Mouse (Mus musculus) c-Kit-positive CD71-positive TER-119-positive erythroid progenitor cells, embryonic 14.5 days (primary cell): ENCODE results near the gene Sulf2.

Source experiments
- DNase-seq: peaks from one replicate; pipeline ENCODE4 v3.0.0-alpha.2; 2013; ENCODE audit warnings: low spot score

Sulf2 gene

GRCm38 (mm10) chr2:166059684-166060423 is 95.6 kb downstream of the Sulf2 start:
- DNase-seq = peak; percentile 28

DNA sequence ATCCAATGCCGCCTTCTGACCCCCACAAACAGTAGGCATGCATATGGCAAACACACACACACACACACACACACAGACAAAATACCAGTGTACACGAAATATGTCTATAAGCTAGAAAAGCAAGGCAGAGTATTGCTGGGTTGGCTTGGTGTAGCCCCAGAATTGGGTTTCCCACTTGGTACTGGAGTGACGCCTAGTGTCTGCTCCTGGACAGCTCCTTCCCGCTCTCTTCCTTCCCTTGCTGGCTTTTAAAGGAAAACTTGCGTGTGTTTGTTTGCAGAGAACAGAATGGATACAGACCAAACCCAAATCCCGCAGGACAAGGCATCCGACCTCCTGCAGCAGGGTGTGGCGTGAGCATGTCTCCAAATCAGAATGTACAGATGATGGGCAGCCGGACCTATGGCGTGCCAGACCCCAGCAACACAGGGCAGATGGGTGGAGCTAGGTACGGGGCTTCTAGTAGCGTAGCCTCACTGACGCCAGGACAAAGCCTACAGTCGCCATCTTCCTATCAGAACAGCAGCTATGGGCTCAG is 101.4 kb downstream of the Sulf2 start:
- DNase-seq = no peak

GRCm38 (mm10) chr2:166051966-166052365 is 103.5 kb downstream of the Sulf2 start:
- no peak for DNase-seq

DNA sequence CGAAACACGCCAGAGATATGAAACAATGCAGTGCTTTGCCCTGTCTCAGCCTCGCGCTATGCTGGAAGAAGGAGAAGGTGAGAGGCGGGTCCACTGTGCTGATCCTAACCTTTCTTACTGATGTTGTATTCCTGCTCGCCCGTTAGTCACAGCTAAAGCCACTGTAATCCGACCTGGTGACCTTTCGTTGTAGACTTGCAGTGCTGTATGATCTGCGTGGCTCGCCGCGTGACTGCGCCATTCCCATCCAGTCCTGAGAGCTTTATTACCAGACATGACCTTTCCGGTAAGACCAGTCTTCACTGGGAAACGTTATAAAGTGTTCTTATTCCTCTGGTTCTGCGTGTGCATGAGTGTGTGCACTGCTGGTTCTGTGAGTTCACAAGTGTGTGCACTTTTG is 104.0 kb downstream of the Sulf2 start:
- no peak for DNase-seq

- DNase-seq = no peak
Measured at GRCm38 (mm10) chr2:166048852-166049251, 106.6 kb downstream of the Sulf2 start.

DNA sequence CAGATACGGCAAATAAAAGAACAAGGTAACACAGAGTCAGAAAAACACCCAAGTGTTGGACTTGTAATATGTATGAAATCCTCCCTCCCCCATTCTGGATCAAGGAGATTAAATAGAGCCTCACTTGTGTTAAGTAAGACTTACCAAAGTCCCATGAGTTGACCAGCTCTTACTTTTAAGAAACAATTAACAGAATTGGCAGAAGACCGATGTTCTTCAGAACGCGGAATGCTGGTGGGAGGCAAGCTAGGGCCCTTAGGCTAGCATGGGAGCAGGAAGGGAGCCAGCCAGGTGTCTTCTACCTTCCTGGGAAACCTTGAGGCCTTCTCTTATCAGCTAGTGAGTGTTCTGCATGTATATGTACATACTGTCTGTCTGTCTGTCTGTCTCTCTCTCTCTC is 107.5 kb downstream of the Sulf2 start:
- no peak for DNase-seq

GRCm38 (mm10) chr2:166045549-166046501 is 109.6 kb downstream of the Sulf2 start:
- DNase-seq = peak; percentile 13

- DNase-seq = no peak
Measured at GRCm38 (mm10) chr2:166045006-166045405, 110.5 kb downstream of the Sulf2 start.

DNA sequence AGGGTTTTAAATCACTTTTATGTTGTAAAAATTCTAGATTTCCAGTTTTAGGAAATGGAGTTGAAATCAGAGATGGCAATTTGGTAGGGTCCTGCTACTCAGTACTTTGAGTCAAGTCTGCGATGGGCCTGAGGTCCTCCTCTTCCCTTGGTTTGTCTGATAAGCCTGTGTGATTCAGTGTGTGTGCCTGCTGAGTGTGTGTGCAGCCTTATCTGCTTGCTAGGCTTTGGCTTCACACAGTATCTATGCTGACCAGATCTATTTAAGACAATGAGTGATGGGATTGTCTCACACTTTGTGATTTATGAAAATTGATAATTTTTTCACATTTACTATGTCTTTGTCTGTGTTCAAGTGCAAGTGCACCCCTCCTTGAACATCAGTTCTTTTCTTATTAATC is 112.9 kb downstream of the Sulf2 start:
- DNase-seq = no peak

- no peak for DNase-seq
Measured at GRCm38 (mm10) chr2:166039681-166040080, 115.8 kb downstream of the Sulf2 start.

DNA sequence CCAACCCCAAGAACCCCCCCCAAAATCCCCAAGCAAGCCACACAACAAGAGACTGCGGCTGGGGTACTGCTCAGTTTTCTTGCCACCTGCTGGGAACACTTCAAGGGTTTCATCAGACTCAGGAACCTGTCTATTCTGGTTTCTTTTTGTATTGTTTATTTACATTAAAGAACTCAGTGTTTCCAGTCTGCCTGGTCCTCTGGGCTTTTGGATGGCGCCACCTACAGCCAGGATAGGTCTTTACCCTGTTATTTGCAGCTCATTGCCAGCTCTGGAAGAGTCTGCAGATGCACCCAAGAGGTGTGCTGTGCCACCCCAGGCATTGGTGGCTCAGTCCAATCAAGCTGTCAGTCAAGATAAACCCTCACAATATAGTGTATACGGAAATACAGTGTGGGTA is 119.7 kb downstream of the Sulf2 start:
- peak; percentile 24 for DNase-seq

DNA sequence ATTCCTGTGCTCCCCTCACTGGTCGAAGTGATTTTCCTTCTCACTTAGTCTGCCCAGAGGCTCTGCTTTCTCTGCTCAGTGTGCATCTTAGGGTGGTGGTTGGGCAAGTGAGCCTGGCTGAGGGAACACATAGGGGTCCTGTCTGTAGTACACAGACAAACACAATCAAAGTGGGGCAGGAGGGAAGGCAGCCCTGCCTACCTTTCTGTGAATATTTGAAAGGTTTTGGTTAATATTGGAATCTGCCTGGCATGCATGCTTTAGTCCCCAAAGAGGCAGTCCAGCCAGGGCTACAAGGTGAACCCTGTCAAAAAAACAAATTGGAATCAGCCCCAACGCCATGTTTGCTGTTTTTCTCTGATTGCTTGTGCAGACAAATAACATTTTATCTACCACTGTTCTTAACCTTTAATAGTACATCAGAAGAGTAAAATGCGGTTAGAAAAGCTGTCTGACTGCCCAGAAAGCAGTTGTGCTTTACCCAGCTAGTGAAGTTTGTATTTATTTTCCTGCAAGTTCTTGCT is 120.4 kb downstream of the Sulf2 start:
- DNase-seq = no peak

DNA sequence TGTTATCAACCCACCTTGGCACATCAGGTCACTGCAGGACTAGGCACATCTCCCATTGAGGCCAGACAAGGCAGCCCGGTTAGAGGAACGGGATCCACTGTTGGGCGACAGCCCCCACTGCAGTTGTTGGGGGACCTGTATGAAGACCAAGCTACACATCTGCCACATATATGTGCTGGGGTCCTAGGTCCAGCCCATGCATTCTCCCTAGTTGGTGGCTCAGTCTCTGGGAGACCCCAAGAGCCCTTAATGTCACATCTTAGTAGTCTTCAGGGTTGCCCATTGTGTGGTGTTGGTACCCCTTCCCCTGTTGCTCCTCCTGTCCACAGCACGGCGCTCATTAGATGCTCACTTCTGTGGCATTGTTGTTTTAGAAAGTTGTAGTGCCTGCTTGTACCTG is 122.8 kb downstream of the Sulf2 start:
- DNase-seq = no peak

GRCm38 (mm10) chr2:166031120-166031929 is 124.1 kb downstream of the Sulf2 start:
- no peak for DNase-seq

GRCm38 (mm10) chr2:166030256-166030995 is 125.0 kb downstream of the Sulf2 start:
- no peak for DNase-seq

- DNase-seq = no peak
Measured at GRCm38 (mm10) chr2:166029232-166029631, 126.2 kb downstream of the Sulf2 start.

DNA sequence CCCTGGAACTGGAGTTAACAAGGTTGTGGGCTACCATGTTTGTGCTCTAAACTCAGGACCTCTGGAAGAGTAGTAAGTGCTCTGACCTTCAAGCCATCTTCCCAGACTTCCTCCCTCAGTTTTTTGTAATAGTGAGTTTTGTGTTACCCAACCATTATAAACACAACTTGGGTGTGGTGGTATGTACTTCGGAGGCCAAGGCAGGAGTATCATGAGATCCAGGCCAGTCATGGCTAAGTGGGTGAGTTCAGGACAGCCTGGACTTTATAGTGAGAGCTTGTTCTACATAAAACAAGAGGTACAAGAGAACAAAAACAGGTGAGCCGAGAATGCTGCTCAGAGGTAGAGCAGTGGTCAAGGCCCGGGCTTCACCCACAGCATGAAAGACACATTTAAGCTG is 127.6 kb downstream of the Sulf2 start:
- DNase-seq = no peak

GRCm38 (mm10) chr2:166025943-166026342 is 129.5 kb downstream of the Sulf2 start:
- DNase-seq = no peak

GRCm38 (mm10) chr2:166024621-166025020 is 130.8 kb downstream of the Sulf2 start:
- no peak for DNase-seq

DNA sequence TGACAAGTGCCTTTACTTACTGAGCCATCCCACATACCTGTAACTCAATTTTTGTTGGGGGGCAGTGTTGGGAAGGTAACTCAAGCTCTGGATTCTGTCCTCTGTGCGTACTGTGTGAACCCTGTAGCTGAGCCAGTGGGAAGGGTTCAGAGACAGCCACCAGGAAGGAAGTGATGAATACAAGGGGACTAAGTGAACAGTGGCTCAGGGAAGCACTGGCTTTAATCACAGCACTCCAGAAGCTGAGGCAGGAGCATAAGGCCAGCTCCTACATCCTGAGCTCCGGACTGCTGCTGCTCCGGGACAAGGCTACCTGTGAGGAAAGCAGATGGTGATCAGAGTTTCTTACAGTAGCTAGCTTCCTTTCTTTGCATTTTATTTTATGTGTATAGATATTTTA is 131.4 kb downstream of the Sulf2 start:
- no peak for DNase-seq
